Mouse (Mus musculus): ENCODE results near the gene Kif3c. TPM values are rescaled to one million over a fixed set of nuclear protein-coding genes. Genes with fewer than 3 reads are reported as not detected.
"Not testable (repeated sequence)": the region's sequence is repeated elsewhere in the genome, so short reads cannot be mapped to it uniquely, and the experiment has no call there.

The Kif3c gene
- total RNA-seq, 2 experiments from 2014 or later = 14.3 to 22.9 TPM

GRCm38 (mm10) chr12:3366190-3366956 lies 1.4 kb downstream of the Kif3c start:
- DNase-seq = no peak
- intact Hi-C loops (cut with DNase I) = loop anchor here (5.0 kb wide), 2 partner anchors 61 to 129 kb away; partner anchors contain the start of gene Asxl2

- DNase-seq = no peak
- intact Hi-C loops (cut with DNase I) = loop anchor here (5.0 kb wide), 2 partner anchors 60 to 130 kb away; partner anchors contain the start of gene Asxl2
These were observed 2.0 kb downstream of the Kif3c start for GRCm38 (mm10) chr12:3366957-3367260.

GRCm38 (mm10) chr12:3368771-3369170 lies 3.8 kb downstream of the Kif3c start:
- intact Hi-C loops (cut with DNase I) = loop anchor here (5.0 kb wide), 2 partner anchors 59 to 131 kb away; partner anchors contain the start of gene Asxl2

GRCm38 (mm10) chr12:3370979-3371925 lies 6.3 kb downstream of the Kif3c start:
- DNase-seq = no peak
- intact Hi-C loops (cut with DNase I) = no loop called here

More at GRCm38 (mm10) chr12:3368771-3369170, 3.8 kb downstream of the Kif3c start:
- no peak for DNase-seq

- DNase-seq = no peak
- intact Hi-C loops (cut with DNase I) = no loop called here
These were observed 7.1 kb downstream of the Kif3c start for GRCm38 (mm10) chr12:3371991-3372390.

- intact Hi-C loops (cut with DNase I) = no loop called here
- no peak for DNase-seq
These were observed 8.6 kb downstream of the Kif3c start for GRCm38 (mm10) chr12:3373566-3373965.

GRCm38 (mm10) chr12:3374552-3374951 lies 9.6 kb downstream of the Kif3c start:
- no peak for DNase-seq
- intact Hi-C loops (cut with DNase I) = no loop called here

GRCm38 (mm10) chr12:3377190-3377589 lies 12.3 kb downstream of the Kif3c start:
- intact Hi-C loops (cut with DNase I) = no loop called here
- DNase-seq = no peak

- no peak for DNase-seq
- intact Hi-C loops (cut with DNase I) = no loop called here
These were observed 12.8 kb downstream of the Kif3c start for GRCm38 (mm10) chr12:3377755-3378154.

- intact Hi-C loops (cut with DNase I) = no loop called here
- DNase-seq = no peak
These were observed 19.9 kb downstream of the Kif3c start for GRCm38 (mm10) chr12:3384860-3385259.

GRCm38 (mm10) chr12:3385271-3385670 lies 20.3 kb downstream of the Kif3c start:
- DNase-seq = no peak
- intact Hi-C loops (cut with DNase I) = no loop called here

GRCm38 (mm10) chr12:3385940-3386339 lies 21.0 kb downstream of the Kif3c start:
- intact Hi-C loops (cut with DNase I) = no loop called here
- no peak for DNase-seq

- intact Hi-C loops (cut with DNase I) = no loop called here
- no peak for DNase-seq
These were observed 23.0 kb downstream of the Kif3c start for GRCm38 (mm10) chr12:3387891-3388290.

- intact Hi-C loops (cut with DNase I) = no loop called here
- no peak for DNase-seq
These were observed 24.5 kb downstream of the Kif3c start for GRCm38 (mm10) chr12:3389394-3389793.

- no peak for DNase-seq
- intact Hi-C loops (cut with DNase I) = loop anchor here (5.0 kb wide), 1 partner anchor 288 kb away; no protein-coding TSS in a partner anchor
These were observed 25.1 kb downstream of the Kif3c start for GRCm38 (mm10) chr12:3390071-3390470.

GRCm38 (mm10) chr12:3390577-3391262 lies 25.8 kb downstream of the Kif3c start:
- intact Hi-C loops (cut with DNase I) = loop anchor here (5.0 kb wide), 1 partner anchor 288 kb away; no protein-coding TSS in a partner anchor
- peak; percentile 63 to 81 for DNase-seq

- DNase-seq = no peak
- intact Hi-C loops (cut with DNase I) = loop anchor here (5.0 kb wide), 1 partner anchor 289 kb away; no protein-coding TSS in a partner anchor
These were observed 26.3 kb downstream of the Kif3c start for GRCm38 (mm10) chr12:3391276-3391675.

GRCm38 (mm10) chr12:3393140-3393539 lies 28.2 kb downstream of the Kif3c start:
- DNase-seq = no peak
- intact Hi-C loops (cut with DNase I) = loop anchor here (5.0 kb wide), 1 partner anchor 291 kb away; no protein-coding TSS in a partner anchor

GRCm38 (mm10) chr12:3396931-3397330 lies 32.0 kb downstream of the Kif3c start:
- no peak for DNase-seq
- intact Hi-C loops (cut with DNase I) = no loop called here

GRCm38 (mm10) chr12:3405662-3406061 lies 40.7 kb downstream of the Kif3c start:
- DNase-seq; intact Hi-C loops (cut with DNase I): not testable (repeated sequence)

All from gastrocnemius, postnatal 36 days (tissue).